Mouse (Mus musculus): ENCODE results near the gene Scgb1b12. TPM values are rescaled to one million over a fixed set of nuclear protein-coding genes. Genes with fewer than 3 reads are reported as not detected.
"Not testable (repeated sequence)": the region's sequence is repeated elsewhere in the genome, so short reads cannot be mapped to it uniquely, and the experiment has no call there.

The Scgb1b12 gene
- not detected in 2 replicates for total RNA-seq (2021)
- long read RNA-seq, experiment 1 = 0 reads
- long read RNA-seq, experiment 2 = 0 reads

GRCm38 (mm10) chr7:32333882-32334281 lies at the start of gene Scgb1b12:
Gene Scgb1b12 (plus strand): TSS chr7:32334182.
- not testable (repeated sequence) for DNase-seq

GRCm38 (mm10) chr7:32327145-32327544 lies 6.8 kb upstream of the Scgb1b12 start, which contains the start of gene Scgb2b12:
Gene Scgb2b12 (minus strand): TSS chr7:32327245.
- not testable (repeated sequence) for DNase-seq

Other genes with a start within 250 kb of the Scgb1b12 start
- gene Scgb1b10, start 233.3 kb upstream of the Scgb1b12 start, total RNA-seq (2021) = not detected in 2 replicates
- gene Scgb2b11, start 123.0 kb upstream of the Scgb1b12 start, total RNA-seq (2021) = not detected in 2 replicates
- not detected in 2 replicates for gene Scgb1b11, start 111.3 kb upstream of the Scgb1b12 start, total RNA-seq (2021)
- not detected in 2 replicates for gene Scgb2b12, start 6.9 kb upstream of the Scgb1b12 start, total RNA-seq (2021)
- not detected in 2 replicates for gene Scgb1b29, start 107.4 kb downstream of the Scgb1b12 start, total RNA-seq (2021)